Mouse (Mus musculus) midbrain, embryonic 11.5 days (tissue): ENCODE measurements at regions not wholly inside any gene's neighbourhood (a gene's known extent, or its start where the extent isn't known, plus 50 kb on each side); places are given as distances from the start of the nearest gene placed in this dataset.

Experiments
- ATAC-seq: fragments of 200-750 bp; cut with Nextera tagmentation; 2 replicates; pipeline ENCODE4 v1.8.0; 2017; ENCODE audit warnings: moderate TSS enrichment, moderate library complexity; ENCODE audit not compliant: low FRiP score
- DNase-seq: peaks from one replicate; pipeline ENCODE4 v3.0.0; 2015; ENCODE audit warnings: low spot score; ENCODE audit errors: missing footprints
- H3K27ac ChIP-seq: fragments of 300-500 bp; sonication (generic); 2 replicates; pipeline ENCODE4 v1.5.1; 2014; ENCODE audit warnings: low read depth, low read length
- H3K27me3 ChIP-seq: fragments of 300-500 bp; sonication (generic); 2 replicates; pipeline ENCODE4 v1.6.1; 2014; ENCODE audit warnings: mild to moderate bottlenecking, low read length, moderate library complexity, mixed read lengths; ENCODE audit not compliant: control insufficient read depth, insufficient read depth
- H3K36me3 ChIP-seq: fragments of 300-500 bp; sonication (generic); 2 replicates; pipeline ENCODE4 v1.6.1; 2014; ENCODE audit warnings: mild to moderate bottlenecking, low read length, moderate library complexity, mixed read lengths; ENCODE audit not compliant: control insufficient read depth, insufficient read depth
- H3K4me1 ChIP-seq: fragments of 300-500 bp; sonication (generic); 2 replicates; pipeline ENCODE4 v1.6.1; 2014; ENCODE audit warnings: low read length; ENCODE audit not compliant: control insufficient read depth, insufficient read depth
- H3K4me2 ChIP-seq: fragments of 300-500 bp; sonication (generic); 2 replicates; pipeline ENCODE4 v1.6.1; 2014; ENCODE audit warnings: mild to moderate bottlenecking, moderate library complexity
- H3K4me3 ChIP-seq: fragments of 300-500 bp; sonication (generic); 2 replicates; pipeline ENCODE4 v1.5.1; 2014; ENCODE audit warnings: low read depth, low read length
- H3K9ac ChIP-seq: fragments of 300-500 bp; sonication (generic); 2 replicates; pipeline ENCODE4 v1.6.1; 2014; ENCODE audit warnings: low read length
- H3K9me3 ChIP-seq: fragments of 300-500 bp; sonication (generic); 2 replicates; pipeline ENCODE4 v1.6.1; 2016; ENCODE audit warnings: low read length; ENCODE audit not compliant: control insufficient read depth
- WGBS: fragments of 180-500 bp; shearing (Covaris S2); extraction: QIAGEN DNeasy Blood & Tissue Kit; methylation state at CpG from one replicate; pipeline ENCODE4 v1.1.7; 2014; 5-methylcytosine and 5-hydroxymethylcytosine counted together

- 88% methylated on average over 8 of the region's 8 CpGs for WGBS
- H3K27me3 ChIP-seq = no peaks in the 10 kb centered on the region
- H3K36me3 ChIP-seq = no peaks in the 10 kb centered on the region
- H3K4me1 ChIP-seq = peaks cover 3% of the 10 kb centered on the region; the same call in 1 of the 2 replicates
- no peak for ATAC-seq
- DNase-seq = no peak
- no peak overlapping the region for H3K27ac ChIP-seq
- no peaks in the 10 kb centered on the region for H3K9me3 ChIP-seq
- no peak overlapping the region for H3K9ac ChIP-seq
- no peak overlapping the region for H3K4me3 ChIP-seq
- no peak overlapping the region for H3K4me2 ChIP-seq
Observed at GRCm38 (mm10) chr13:60417015-60417414, 184.7 kb upstream of the Dapk1 start.

- Histone ChIP-seq H3K4me1 (peaks cover 3% of the 10 kb centered on the region; the same call in 1 of the 2 replicates), H3K9ac (no peak overlapping the region), H3K9me3 (no peaks in the 10 kb centered on the region), H3K27me3 (no peaks in the 10 kb centered on the region), H3K4me3 (no peak overlapping the region), H3K36me3 (no peaks in the 10 kb centered on the region), H3K27ac (no peak overlapping the region), H3K4me2 (no peak overlapping the region)
- WGBS = 65% methylated on average over 14 of the region's 14 CpGs
- ATAC-seq (no peak), DNase-seq (no peak)
Observed at GRCm38 (mm10) chr13:60417436-60418158, 184.2 kb upstream of the Dapk1 start.

GRCm38 (mm10) chr13:60420386-60420785 is 181.4 kb upstream of the Dapk1 start:
- Histone ChIP-seq H3K4me3 (no peak overlapping the region), H3K9ac (no peak overlapping the region), H3K27me3 (no peaks in the 10 kb centered on the region), H3K9me3 (no peaks in the 10 kb centered on the region), H3K36me3 (no peaks in the 10 kb centered on the region), H3K4me2 (no peak overlapping the region), H3K27ac (no peak overlapping the region), H3K4me1 (peaks cover 3% of the 10 kb centered on the region; the same call in 1 of the 2 replicates)
- ATAC-seq = no peak
- DNase-seq = no peak
- WGBS = 10% methylated on average over 7 of the region's 7 CpGs

GRCm38 (mm10) chr13:60420842-60421696 is 180.7 kb upstream of the Dapk1 start:
- peaks cover 3% of the 10 kb centered on the region; the same call in 1 of the 2 replicates for H3K4me1 ChIP-seq
- ATAC-seq (no peak), DNase-seq (no peak)
- no peak overlapping the region for H3K9ac ChIP-seq
- H3K36me3 ChIP-seq = no peaks in the 10 kb centered on the region
- H3K4me3 ChIP-seq = no peak overlapping the region
- H3K9me3 ChIP-seq = no peaks in the 10 kb centered on the region
- no peaks in the 10 kb centered on the region for H3K27me3 ChIP-seq
- H3K4me2 ChIP-seq = no peak overlapping the region
- no peak overlapping the region for H3K27ac ChIP-seq
- WGBS = 77% methylated on average over 3 of the region's 3 CpGs

GRCm38 (mm10) chr13:60424267-60424666 is 177.5 kb upstream of the Dapk1 start:
- H3K9me3 ChIP-seq = no peaks in the 10 kb centered on the region
- H3K27me3 ChIP-seq = no peaks in the 10 kb centered on the region
- no peaks in the 10 kb centered on the region for H3K36me3 ChIP-seq
- peaks cover 3% of the 10 kb centered on the region; the same call in 1 of the 2 replicates for H3K4me1 ChIP-seq
- no peak overlapping the region for H3K27ac ChIP-seq
- ATAC-seq = no peak
- H3K4me3 ChIP-seq = no peak overlapping the region
- WGBS = 64% methylated on average over 6 of the region's 6 CpGs
- H3K4me2 ChIP-seq = no peak overlapping the region
- no peak for DNase-seq
- no peak overlapping the region for H3K9ac ChIP-seq

GRCm38 (mm10) chr13:60425140-60425539 is 176.6 kb upstream of the Dapk1 start:
- Histone ChIP-seq H3K27me3 (no peaks in the 10 kb centered on the region), H3K36me3 (no peaks in the 10 kb centered on the region), H3K4me3 (no peak overlapping the region), H3K9me3 (no peaks in the 10 kb centered on the region), H3K27ac (no peak overlapping the region), H3K4me2 (no peak overlapping the region), H3K9ac (no peak overlapping the region), H3K4me1 (peaks cover 3% of the 10 kb centered on the region; the same call in 1 of the 2 replicates)
- WGBS = 66% methylated on average over 11 of the region's 11 CpGs
- DNase-seq (no peak), ATAC-seq (no peak)

- Histone ChIP-seq H3K9ac (no peak overlapping the region), H3K4me3 (no peak overlapping the region), H3K36me3 (no peaks in the 10 kb centered on the region), H3K27me3 (no peaks in the 10 kb centered on the region), H3K4me1 (peaks cover under 1% of the 10 kb centered on the region; the same call in 1 of the 2 replicates), H3K9me3 (no peaks in the 10 kb centered on the region), H3K4me2 (no peak overlapping the region), H3K27ac (no peak overlapping the region)
- WGBS = 86% methylated on average over 6 of the region's 6 CpGs
- ATAC-seq (no peak), DNase-seq (no peak)
Observed at GRCm38 (mm10) chr13:60425556-60425955, 176.2 kb upstream of the Dapk1 start.

GRCm38 (mm10) chr13:60426192-60426840 is 175.4 kb upstream of the Dapk1 start:
- H3K27ac ChIP-seq = no peak overlapping the region
- no peak for ATAC-seq

GRCm38 (mm10) chr13:60427077-60427476 is 174.7 kb upstream of the Dapk1 start:
- H3K4me2 ChIP-seq = no peak overlapping the region
- H3K4me3 ChIP-seq = no peak overlapping the region
- H3K9ac ChIP-seq = no peak overlapping the region
- no peaks in the 10 kb centered on the region for H3K9me3 ChIP-seq
- no peaks in the 10 kb centered on the region for H3K4me1 ChIP-seq
- 60% methylated on average over 7 of the region's 7 CpGs for WGBS
- ATAC-seq (no peak), DNase-seq (no peak)
- no peaks in the 10 kb centered on the region for H3K36me3 ChIP-seq
- no peaks in the 10 kb centered on the region for H3K27me3 ChIP-seq
- H3K27ac ChIP-seq = no peak overlapping the region

More at GRCm38 (mm10) chr13:60426192-60426840, 175.4 kb upstream of the Dapk1 start:
- no peak overlapping the region for H3K9ac ChIP-seq
- no peaks in the 10 kb centered on the region for H3K4me1 ChIP-seq
- no peaks in the 10 kb centered on the region for H3K36me3 ChIP-seq
- no peaks in the 10 kb centered on the region for H3K27me3 ChIP-seq
- 89% methylated on average over 12 of the region's 12 CpGs for WGBS
- H3K9me3 ChIP-seq = no peaks in the 10 kb centered on the region
- H3K4me3 ChIP-seq = no peak overlapping the region
- no peak overlapping the region for H3K4me2 ChIP-seq
- no peak for DNase-seq
